Mouse (Mus musculus): ENCODE results near the gene Neurl1a.

Gene Neurl1a

DNA sequence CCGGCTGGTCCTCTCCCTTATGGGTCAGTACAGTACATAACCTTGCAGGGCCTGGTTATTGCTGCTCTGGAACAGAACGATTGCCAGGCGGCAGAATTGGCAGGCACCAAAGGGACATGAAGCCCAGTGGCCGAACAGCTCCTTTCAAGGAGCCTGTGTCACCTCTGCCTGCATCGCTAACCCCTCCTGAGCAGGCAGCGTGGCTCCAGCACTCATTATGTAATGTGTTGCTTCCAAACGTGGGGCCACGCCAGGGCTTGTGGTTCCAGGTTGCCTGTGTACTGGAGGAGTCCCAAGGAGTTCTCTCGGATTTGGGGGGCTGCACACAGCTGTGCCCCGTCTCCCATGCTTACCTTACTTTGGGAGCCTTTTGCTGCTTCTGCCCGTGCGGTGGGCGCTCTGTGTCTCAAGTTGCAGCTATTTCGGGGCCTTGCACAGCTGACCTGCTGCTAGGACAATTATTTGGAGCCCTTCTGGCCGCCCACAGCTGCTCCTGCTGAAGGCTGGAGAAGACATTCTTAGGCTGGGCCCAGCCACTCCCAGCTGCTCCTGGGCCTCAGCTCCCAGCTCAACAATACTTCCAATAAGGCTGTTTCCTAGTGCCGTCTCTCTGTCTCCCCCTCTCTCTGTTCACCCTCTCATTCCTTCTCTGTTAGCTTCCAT is 70.4 kb downstream of the Neurl1a start:
- DNase-seq, result no peak

- peak; percentile 57 to 61 for DNase-seq
Measured at GRCm38 (mm10) chr19:47250931-47251330, 72.3 kb downstream of the Neurl1a start.

- peak in 1 of 2 experiments; percentile 57 for DNase-seq
Measured at GRCm38 (mm10) chr19:47253053-47253628, 74.5 kb downstream of the Neurl1a start.

DNA sequence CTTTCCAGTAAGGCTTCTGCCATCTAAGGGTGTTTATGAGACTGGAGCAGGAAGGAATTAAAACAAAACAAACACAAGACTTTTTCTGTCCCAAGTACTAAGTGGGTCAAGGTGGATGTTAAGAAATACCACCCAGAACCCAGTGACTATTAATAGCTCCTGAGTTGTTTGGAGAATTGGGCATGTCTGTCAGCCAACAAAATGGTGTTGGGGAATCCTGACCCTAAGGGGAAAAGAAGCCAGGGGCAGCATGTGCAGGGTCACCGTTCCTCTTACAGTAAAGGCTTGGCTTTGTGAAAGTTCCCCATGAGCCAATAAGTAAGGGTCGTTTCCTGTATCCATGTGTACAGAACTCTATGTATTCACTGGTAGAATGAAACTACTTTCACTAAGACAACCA is 76.4 kb downstream of the Neurl1a start:
- DNase-seq, result no peak

DNA sequence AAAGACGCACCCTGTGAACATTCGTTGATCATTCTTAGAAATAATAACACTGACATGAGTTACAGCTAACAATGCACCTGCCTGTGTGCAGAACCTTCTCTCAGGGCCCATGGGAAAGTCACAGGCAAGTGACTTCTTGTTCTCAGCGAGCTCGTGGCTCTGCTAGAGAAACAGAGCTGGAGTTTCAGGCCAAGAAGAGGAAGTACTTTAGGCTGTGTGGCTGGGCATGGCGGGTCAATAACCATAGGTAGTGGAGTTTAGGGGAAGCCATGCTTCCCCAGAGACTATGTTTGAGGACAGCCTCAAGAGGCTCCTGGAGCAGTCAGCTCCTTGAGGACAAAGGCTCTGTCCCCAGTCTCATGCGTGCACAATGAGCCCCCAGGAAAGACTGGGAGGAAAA is 77.3 kb downstream of the Neurl1a start:
- DNase-seq, result no peak

- peak; percentile 65 to 68 for DNase-seq
Measured at GRCm38 (mm10) chr19:47259581-47259980, 81.0 kb downstream of the Neurl1a start.

- no peak for DNase-seq
Measured at GRCm38 (mm10) chr19:47261196-47261595, 82.6 kb downstream of the Neurl1a start.

DNA sequence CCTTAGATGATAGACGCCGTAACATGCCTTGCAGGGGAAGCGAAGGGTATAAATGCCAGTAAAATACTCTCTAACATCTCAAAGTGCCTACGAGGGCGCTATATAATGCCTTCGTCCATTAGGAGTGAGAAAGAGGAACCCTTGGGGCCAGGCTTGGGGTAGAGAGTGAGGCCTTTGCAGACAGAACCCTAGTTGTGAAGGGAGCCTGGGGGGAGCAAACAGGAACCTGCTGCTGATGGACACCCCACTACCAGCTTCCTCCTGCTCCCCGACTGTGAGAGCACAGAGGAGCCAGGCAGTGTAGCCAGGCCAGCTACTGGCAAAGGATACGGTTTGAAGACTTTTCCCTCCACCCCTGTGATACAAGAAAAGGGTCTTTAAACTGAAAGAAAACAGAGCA is 85.0 kb downstream of the Neurl1a start:
- DNase-seq, result no peak

GRCm38 (mm10) chr19:47264322-47265092 is 85.9 kb downstream of the Neurl1a start:
- peak; percentile 91 to 93 for DNase-seq

- DNase-seq, result peak; percentile 63 to 71
Measured at GRCm38 (mm10) chr19:47266070-47266801, 87.6 kb downstream of the Neurl1a start.

- DNase-seq, result peak; percentile 69 to 70
Measured at GRCm38 (mm10) chr19:47267066-47267465, 88.4 kb downstream of the Neurl1a start.

DNA sequence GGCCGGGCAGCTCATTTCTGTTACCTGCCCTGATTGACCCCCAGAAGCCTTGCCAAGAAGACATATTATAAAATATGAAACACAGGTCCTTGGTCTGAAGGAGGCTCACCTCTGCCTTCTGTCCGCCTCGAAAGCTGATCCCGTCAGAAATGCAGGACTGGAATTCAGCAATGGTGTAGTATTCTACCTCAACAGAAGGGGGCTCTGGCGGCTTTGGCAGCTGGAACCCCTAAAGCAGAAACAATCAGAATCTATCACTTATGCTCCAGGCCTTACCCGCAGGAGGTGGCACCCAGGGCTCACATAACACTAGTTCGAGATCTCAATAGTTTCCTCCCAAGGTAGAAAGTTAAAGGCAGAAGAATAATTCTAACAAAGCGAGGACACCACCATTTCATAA is 91.1 kb downstream of the Neurl1a start:
- peak in 1 of 2 experiments; percentile 52 for DNase-seq

DNA sequence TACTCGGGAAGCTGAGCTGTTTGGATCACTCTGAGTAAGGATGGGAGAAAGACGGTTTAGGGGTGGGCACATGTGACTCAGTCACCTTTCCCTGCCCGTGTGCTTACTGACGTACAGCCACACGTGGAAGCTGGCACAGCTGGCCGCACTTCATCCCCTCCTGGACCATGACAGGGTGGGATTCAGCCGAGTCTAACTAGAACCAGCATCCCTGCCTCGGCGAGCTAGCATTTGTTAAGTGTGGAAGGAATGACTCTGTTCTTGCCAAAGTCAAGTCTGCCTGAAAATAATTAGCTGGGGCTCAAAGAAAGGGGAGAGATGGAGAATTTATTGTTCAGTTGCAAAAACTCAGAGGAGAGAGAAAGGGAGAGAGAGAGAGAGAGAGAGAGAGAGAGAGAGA is 91.9 kb downstream of the Neurl1a start:
- DNase-seq, result no peak

GRCm38 (mm10) chr19:47276730-47277129 is 98.1 kb downstream of the Neurl1a start:
- DNase-seq, result no peak

DNA sequence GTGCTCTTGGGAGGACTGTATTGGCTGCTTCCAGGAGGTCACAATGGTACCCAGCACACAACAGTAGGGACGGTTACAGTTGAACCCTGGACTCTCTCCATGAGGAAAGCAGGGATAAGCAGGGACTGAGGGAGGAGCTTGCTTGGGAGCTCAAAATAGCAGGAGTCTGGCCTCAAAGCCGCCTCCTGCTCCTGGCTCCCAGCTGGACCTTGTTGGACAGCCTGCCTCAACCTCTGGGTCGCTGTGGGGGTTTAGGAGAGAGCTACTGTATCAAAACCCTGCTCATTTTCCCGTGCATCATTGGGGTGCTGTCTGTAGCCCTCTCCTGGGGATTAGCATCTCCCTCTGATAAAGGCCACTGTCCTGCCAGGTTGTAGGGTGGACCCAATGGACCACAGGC is 100.8 kb downstream of the Neurl1a start:
- no peak for DNase-seq

DNA sequence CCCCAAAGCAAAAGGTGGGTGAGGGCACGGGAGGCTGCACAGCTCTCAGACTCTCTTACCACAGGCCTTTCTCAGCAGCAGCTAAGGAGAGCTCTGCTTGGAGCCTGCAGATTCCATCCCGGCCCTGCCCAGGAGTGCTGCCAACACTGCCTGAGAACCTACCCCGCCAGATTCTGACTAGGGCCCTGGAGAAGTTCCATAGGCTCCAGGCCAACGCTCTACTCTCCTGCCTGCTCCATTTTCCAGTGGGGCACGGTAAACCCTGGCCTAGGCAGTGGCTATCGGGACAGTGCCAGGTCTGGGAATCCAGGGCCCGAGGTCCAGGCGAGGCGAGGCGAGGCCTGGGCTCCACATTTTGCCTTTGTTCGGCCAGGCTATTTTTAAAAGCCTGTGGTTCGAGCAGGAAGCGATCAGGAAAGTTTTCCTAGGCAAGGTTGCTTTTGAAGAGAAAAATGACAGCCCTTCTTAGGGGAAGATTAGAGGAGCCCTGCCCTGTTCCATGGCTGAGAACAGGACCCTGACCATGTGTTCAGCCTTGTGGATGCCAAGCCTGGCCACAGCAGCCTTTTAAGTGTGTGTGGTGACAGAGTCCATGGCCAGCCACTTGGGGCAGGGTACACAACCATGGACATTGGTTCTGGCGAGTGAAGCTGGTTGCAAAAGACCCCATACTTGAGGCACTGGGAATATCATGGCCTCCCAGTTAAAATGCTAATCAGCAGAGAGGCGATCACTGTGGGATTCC is 101.3 kb downstream of the Neurl1a start:
- peak; percentile 95 to 96 for DNase-seq

DNA sequence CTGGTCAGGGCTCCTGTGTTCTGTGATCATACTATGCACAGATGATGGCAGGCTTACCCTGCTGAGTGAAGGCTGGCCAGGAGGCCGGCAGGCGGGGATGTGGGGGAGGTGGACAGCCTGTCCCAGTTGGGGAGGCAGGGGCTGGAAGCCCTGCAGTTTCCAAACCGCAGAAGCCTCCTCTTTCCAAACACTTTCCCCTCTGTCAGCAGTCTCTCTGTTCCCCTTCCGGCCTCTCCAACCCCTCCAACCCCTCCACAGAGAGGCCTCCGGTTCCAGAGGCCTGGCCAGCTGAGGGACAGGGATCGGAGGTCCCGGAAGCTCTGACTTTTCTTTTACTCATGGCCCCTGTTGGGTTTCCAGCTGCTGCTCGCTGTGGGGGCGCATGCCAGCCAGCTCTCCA is 102.3 kb downstream of the Neurl1a start:
- peak in 1 of 2 experiments; percentile 38 for DNase-seq

GRCm38 (mm10) chr19:47282050-47282454 is 103.4 kb downstream of the Neurl1a start:
- DNase-seq, result no peak

DNA sequence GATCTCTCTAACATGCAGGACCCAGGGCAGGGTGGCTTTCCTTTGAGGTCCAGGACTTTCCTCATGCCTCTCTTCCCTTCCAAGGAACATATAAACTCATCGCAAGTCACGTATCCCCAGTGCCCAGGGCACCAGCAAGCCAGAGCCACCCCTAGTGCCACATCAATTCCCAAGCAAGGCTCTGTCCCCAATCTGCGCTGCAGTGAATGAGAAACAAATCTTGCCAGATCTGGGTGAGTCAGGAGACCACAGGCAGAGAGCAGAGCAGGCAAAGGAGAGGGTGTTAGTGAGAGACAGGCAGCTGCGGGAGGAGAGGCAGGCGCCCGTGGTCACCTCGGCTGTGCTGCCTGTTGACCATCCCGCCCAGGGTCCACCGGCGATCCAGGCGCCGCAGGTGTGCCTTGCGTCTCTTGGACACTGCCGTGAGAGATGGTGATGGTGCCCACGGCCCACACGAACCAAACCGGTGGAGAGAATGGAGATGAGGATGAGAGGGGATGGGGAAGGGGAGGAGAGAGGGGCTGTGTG is 104.1 kb downstream of the Neurl1a start:
- no peak for DNase-seq

- DNase-seq, result no peak
Measured at GRCm38 (mm10) chr19:47285581-47285980, 107.0 kb downstream of the Neurl1a start.

- no peak for DNase-seq
Measured at GRCm38 (mm10) chr19:47286886-47287450, 108.3 kb downstream of the Neurl1a start.
